Mouse (Mus musculus) embryonic facial prominence, embryonic 13.5 days (tissue): ENCODE data around the gene Bpgm. TPM values are rescaled to one million over a fixed set of nuclear protein-coding genes. Genes with fewer than 3 reads are reported as not detected.

Experiments
- polyA plus RNA-seq: library from polyadenylated mRNA; unstranded; fragments of >200 nt; fragmentation: Nextera tagmentation; extraction: Ambion mirVana; gene quantifications from 2 replicates; pipeline ENCODE4 v1.2.1, GENCODE M21; 2015

Gene Bpgm
- polyA plus RNA-seq, 1 experiment from 2014 or later = 42.9 TPM

Other genes with a start within 250 kb of the Bpgm start
- gene Akr1b3, start 158.7 kb upstream of the Bpgm start, polyA plus RNA-seq = 150 and 189 TPM in 2 replicates
- gene Akr1b8, start 122.1 kb upstream of the Bpgm start, polyA plus RNA-seq = 12.7 and 18.9 TPM in 2 replicates
- 13.2 and 13.5 TPM in 2 replicates for gene Akr1b10, start 92.0 kb upstream of the Bpgm start, polyA plus RNA-seq
- gene Akr1b7, start 63.9 kb upstream of the Bpgm start, polyA plus RNA-seq = 0.41 TPM in 1 of 2 replicates, not detected in the other
- 432 and 463 TPM in 2 replicates for gene Cald1, start 122.3 kb downstream of the Bpgm start, polyA plus RNA-seq